Mouse (Mus musculus): ENCODE data around the gene Dnajc17.

DNA sequence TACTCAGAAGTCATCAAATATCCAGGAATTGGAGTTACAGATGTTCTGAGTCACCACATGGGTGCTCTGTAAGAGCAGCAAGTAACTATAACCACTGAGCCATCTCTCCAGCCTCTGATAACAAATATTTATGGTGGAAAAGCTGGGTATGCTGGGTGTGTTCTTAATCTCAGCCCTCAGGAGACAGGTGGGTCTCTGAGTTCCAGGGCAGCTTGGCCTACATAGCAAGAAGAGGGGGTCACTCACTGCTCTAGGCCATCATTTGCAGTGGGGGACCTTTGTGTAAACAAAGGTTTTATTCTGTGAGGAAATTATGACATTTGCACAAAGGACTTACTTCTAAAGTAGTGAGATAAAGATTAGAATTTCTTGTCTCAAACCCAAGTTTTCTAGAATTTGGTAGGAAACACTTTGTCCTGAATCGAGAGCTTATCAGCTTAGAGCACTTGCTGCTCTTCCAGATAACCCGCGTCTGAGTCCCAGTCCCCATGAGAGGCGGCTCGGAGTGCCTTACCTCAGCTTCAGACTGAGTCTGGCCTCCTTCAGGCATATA, 72.2 kb downstream of the Dnajc17 start:
- TF ChIP-seq CTCF (IDR thresholded peaks at IDR 0.05; ENCODE audit: low read depth) (no peak), EP300 (IDR thresholded peaks at IDR 0.05; ENCODE audit: low read depth) (peak; percentile 97)

Measured in liver, postnatal 0 days (tissue).